In genomic region chr1:84406891-84407290, GRCm38 (mm10) we compare ENCODE assay signal across 8 mouse cellular contexts. TPM values are rescaled to one million over a fixed set of nuclear protein-coding genes. Genes with fewer than 3 reads are reported as not detected.
DNase-seq lines count a peak whose midpoint lies in the region; ATAC-seq and TF ChIP-seq lines count a peak whose summit lies in the region.

No protein-coding gene starts in this region.

- peak; percentile 48 for DNase-seq in liver, adult 2 months (ENCODE audit: extremely low read depth, low read depth, low spot score)
- DNase-seq in c-Kit-positive CD71-negative TER-119-negative erythroid progenitor cells, embryonic 14.5 days (ENCODE audit: low read depth) = peak; percentile 50
- peak; percentile 49 for DNase-seq in kidney, adult 9 months
- DNase-seq in skeletal muscle tissue, adult 2 months (ENCODE audit: low read depth, low spot score) = peak; percentile 82
- no peak for DNase-seq in layer of hippocampus, postnatal 14 days (ENCODE audit: low spot score in 2 of 2)
- DNase-seq in cerebellum, postnatal 36 days = no peak

- no peak overlapping the region for H3K4me3 ChIP-seq in liver, adult 2 months (ENCODE audit: insufficient read depth, low read depth, low read length)
- no peak overlapping the region for H3K4me3 ChIP-seq in liver, embryonic 12.5 days
- H3K4me3 ChIP-seq in midbrain, embryonic 13.5 days (replicated peaks) = no peak overlapping the region

- H3K4me1 ChIP-seq in liver, adult 2 months (ENCODE audit: control insufficient read depth, insufficient read depth, low read length) = peaks cover 4% of the 10 kb centered on the region; the same call in 1 of the 2 replicates
- no peaks in the 10 kb centered on the region for H3K4me1 ChIP-seq in liver, embryonic 12.5 days
- 0 out of 2 replicates have a peak, but pooled peaks cover 3% of the 10 kb centered on the region for H3K4me1 ChIP-seq in midbrain, embryonic 13.5 days (replicated peaks)

- no peaks in the 10 kb centered on the region for H3K9me3 ChIP-seq in liver, embryonic 12.5 days (replicated peaks)
- H3K9me3 ChIP-seq in midbrain, embryonic 13.5 days = no peaks in the 10 kb centered on the region

- no peak overlapping the region for H3K9ac ChIP-seq in liver, adult 2 months (ENCODE audit: low read depth, low read length)
- H3K9ac ChIP-seq in liver, embryonic 12.5 days = no peak overlapping the region
- H3K9ac ChIP-seq in midbrain, embryonic 13.5 days (replicated peaks) = no peak overlapping the region

- H3K79me2 ChIP-seq in liver, adult 2 months (ENCODE audit: control insufficient read depth, insufficient read depth, low read length) = no peaks in the 10 kb centered on the region

- H3K27ac ChIP-seq in liver, adult 2 months (replicated peaks; ENCODE audit: insufficient read depth, low read depth, low read length) = no peak overlapping the region
- H3K27ac ChIP-seq in liver, embryonic 12.5 days = no peak overlapping the region
- H3K27ac ChIP-seq in midbrain, embryonic 13.5 days = no peak overlapping the region

- H3K4me2 ChIP-seq in liver, embryonic 12.5 days = no peak overlapping the region
- no peak overlapping the region for H3K4me2 ChIP-seq in midbrain, embryonic 13.5 days (replicated peaks)

- TF ChIP-seq CTCF in liver, adult 2 months (IDR thresholded peaks at IDR 0.05; ENCODE audit: low read depth, low read length) = no peak

- no peak for TF ChIP-seq POLR2A in liver, adult 2 months (IDR thresholded peaks at IDR 0.05; ENCODE audit: extremely low read depth, insufficient read depth, low read length)

- no peaks in the 10 kb centered on the region for H3K36me3 ChIP-seq in liver, adult 2 months (ENCODE audit: control insufficient read depth, insufficient read depth, low read length)
- no peaks in the 10 kb centered on the region for H3K36me3 ChIP-seq in liver, embryonic 12.5 days
- H3K36me3 ChIP-seq in midbrain, embryonic 13.5 days = no peaks in the 10 kb centered on the region

- no peaks in the 10 kb centered on the region for H3K27me3 ChIP-seq in liver, adult 2 months (ENCODE audit: control insufficient read depth, insufficient read depth, low read length)
- H3K27me3 ChIP-seq in liver, embryonic 12.5 days (replicated peaks) = no peaks in the 10 kb centered on the region
- no peaks in the 10 kb centered on the region for H3K27me3 ChIP-seq in midbrain, embryonic 13.5 days

- no peak for ATAC-seq in liver, embryonic 12.5 days
- ATAC-seq in midbrain, embryonic 13.5 days = no peak

- 72% methylated on average over 4 of the region's 4 CpGs for WGBS in liver, adult 2 months
- WGBS in liver, embryonic 12.5 days (ENCODE audit: insufficient replicate concordance) = 25% methylated on average over 4 of the region's 4 CpGs
- 91% methylated on average over 4 of the region's 4 CpGs for WGBS in midbrain, embryonic 13.5 days

RNA-seq across cellular contexts. Expression of gene Pid1, which starts 42.9 kb away (rescaled TPM):
- total RNA-seq in liver, adult 2 months (2014; rRNA removed) = 81.7 and 88.7 TPM in 2 replicates
- polyA plus RNA-seq in liver, adult 2 months (2012; rRNA removed) = 48.1 and 61.2 TPM in 2 replicates
- polyA plus RNA-seq in liver, embryonic 12.5 days (2016; fragmentation: Nextera tagmentation; extraction: Ambion mirVana) = 17.2 and 18.7 TPM in 2 replicates
- total RNA-seq in layer of hippocampus, postnatal 14 days (2021) = 10 to 100 TPM; 33.7 to 35.8 TPM
- polyA plus RNA-seq in midbrain, embryonic 13.5 days (2015; fragmentation: Nextera tagmentation; extraction: Ambion mirVana) = 75.2 and 79.0 TPM in 2 replicates

Comparison
In these comparisons a context has a peak if more than half of its experiments do, and no peak if none do; other contexts are left out.
1. DNase-seq: peak in liver, adult 2 months (single experiment), c-Kit-positive CD71-negative TER-119-negative erythroid progenitor cells, embryonic 14.5 days (single experiment), kidney, adult 9 months (single experiment) and skeletal muscle tissue, adult 2 months (single experiment); none in layer of hippocampus, postnatal 14 days (0 of 2) and cerebellum, postnatal 36 days (0 of 2).